Mouse (Mus musculus): ENCODE results near the gene Fgf12.

- TF ChIP-seq CTCF (IDR thresholded peaks at IDR 0.05; ENCODE audit: control insufficient read depth, insufficient read depth, insufficient replicate concordance, low read depth, low read length) (no peak), POLR2A (IDR thresholded peaks at IDR 0.05; ENCODE audit: control insufficient read depth, low read depth, low read length) (no peak)
Measured at GRCm38 (mm10) chr16:28625689-28626088, 127.2 kb downstream of the Fgf12 start.

Data from testis, adult 2 months (tissue).